Mouse (Mus musculus) hindbrain, embryonic 14.5 days (tissue): ENCODE data around the gene Plpp3. TPM values are rescaled to one million over a fixed set of nuclear protein-coding genes. Genes with fewer than 3 reads are reported as not detected.

Source experiments
- ATAC-seq: fragments of 200-750 bp; cut with Nextera tagmentation; 2 replicates; pipeline ENCODE4 v1.8.0; 2017; ENCODE audit warnings: moderate number of reproducible peaks, mild to moderate bottlenecking, moderate TSS enrichment, moderate library complexity; ENCODE audit not compliant: low FRiP score
- DNase-seq: peaks from one replicate; pipeline ENCODE4 v3.0.0-alpha.2; 2015; ENCODE audit warnings: low spot score
- H3K27ac ChIP-seq: fragments of 300-500 bp; sonication (generic); 2 replicates; pipeline ENCODE4 v1.5.1; 2014; ENCODE audit warnings: mild to moderate bottlenecking, moderate library complexity
- H3K27me3 ChIP-seq: fragments of 300-500 bp; sonication (generic); 2 replicates; pipeline ENCODE4 v1.6.1; 2014; ENCODE audit warnings: mild to moderate bottlenecking, low read length, mixed read lengths; ENCODE audit not compliant: control insufficient read depth, insufficient read depth
- H3K36me3 ChIP-seq: fragments of 300-500 bp; sonication (generic); replicated peaks from 2 replicates; pipeline ENCODE4 v1.6.1; 2014; ENCODE audit not compliant: control insufficient read depth, insufficient read depth
- H3K4me1 ChIP-seq: fragments of 300-500 bp; sonication (generic); replicated peaks from 2 replicates; pipeline ENCODE4 v1.6.1; 2014; ENCODE audit warnings: antibody characterized with exemption, low read length, mixed read lengths; ENCODE audit not compliant: control insufficient read depth, insufficient read depth
- H3K4me2 ChIP-seq: fragments of 300-500 bp; sonication (generic); replicated peaks from 2 replicates; pipeline ENCODE4 v1.6.1; 2014; ENCODE audit warnings: mild to moderate bottlenecking, moderate library complexity
- H3K4me3 ChIP-seq: fragments of 300-500 bp; sonication (generic); replicated peaks from 2 replicates; pipeline ENCODE4 v1.5.1; 2014; ENCODE audit warnings: mild to moderate bottlenecking, low read length
- H3K9ac ChIP-seq: fragments of 300-500 bp; sonication (generic); 2 replicates; pipeline ENCODE4 v1.6.1; 2014
- H3K9me3 ChIP-seq: fragments of 300-500 bp; sonication (generic); 2 replicates; pipeline ENCODE4 v1.6.1; 2016; ENCODE audit warnings: low read length; ENCODE audit not compliant: control insufficient read depth
- WGBS: fragments of 180-500 bp; shearing (Covaris S2); extraction: QIAGEN DNeasy Blood & Tissue Kit; methylation state at CpG from one replicate; pipeline ENCODE4 v1.1.7; 2014; 5-methylcytosine and 5-hydroxymethylcytosine counted together
- polyA plus RNA-seq: library from polyadenylated mRNA; unstranded; fragments of >200 nt; fragmentation: Nextera tagmentation; extraction: Ambion mirVana; gene quantifications from 2 replicates; pipeline ENCODE4 v1.2.1, GENCODE M21; 2014

The Plpp3 gene
- polyA plus RNA-seq, 1 experiment from 2014 or later: 69.9 TPM

GRCm38 (mm10) chr4:105205045-105205851, 48.1 kb downstream of the Plpp3 start:
- Histone ChIP-seq H3K9ac (no peak overlapping the region), H3K4me2 (no peak overlapping the region), H3K27me3 (no peaks in the 10 kb centered on the region), H3K36me3 (no peaks in the 10 kb centered on the region; the same call in 1 of the 2 replicates), H3K27ac (peak overlapping the region; percentile 0; the same call in 1 of the 2 replicates), H3K4me3 (no peak overlapping the region), H3K4me1 (peaks cover 22% of the 10 kb centered on the region), H3K9me3 (no peaks in the 10 kb centered on the region)
- DNase-seq (peak; percentile 34), ATAC-seq (0 out of 2 replicates have a peak, but pooled peaks have one; percentile 17)
- WGBS: 45% methylated on average over 15 of the region's 15 CpGs

GRCm38 (mm10) chr4:105206102-105206501, 49.0 kb downstream of the Plpp3 start:
- Histone ChIP-seq H3K9me3 (no peaks in the 10 kb centered on the region), H3K36me3 (no peaks in the 10 kb centered on the region; the same call in 1 of the 2 replicates), H3K9ac (no peak overlapping the region), H3K4me3 (no peak overlapping the region), H3K4me2 (no peak overlapping the region), H3K27ac (peak overlapping the region; percentile 4; the same call in 1 of the 2 replicates), H3K4me1 (peaks cover 22% of the 10 kb centered on the region), H3K27me3 (no peaks in the 10 kb centered on the region)
- DNase-seq: no peak
- 87% methylated on average over 6 of the region's 6 CpGs for WGBS
- no peak for ATAC-seq

GRCm38 (mm10) chr4:105206995-105207394, 49.8 kb downstream of the Plpp3 start:
- Histone ChIP-seq H3K4me1 (peaks cover 22% of the 10 kb centered on the region), H3K9ac (no peak overlapping the region), H3K4me3 (no peak overlapping the region), H3K36me3 (no peaks in the 10 kb centered on the region; the same call in 1 of the 2 replicates), H3K27me3 (no peaks in the 10 kb centered on the region), H3K4me2 (no peak overlapping the region), H3K9me3 (no peaks in the 10 kb centered on the region), H3K27ac (no peak overlapping the region)
- DNase-seq: no peak
- 48% methylated on average over 8 of the region's 8 CpGs for WGBS
- no peak for ATAC-seq

GRCm38 (mm10) chr4:105207641-105208040, 50.5 kb downstream of the Plpp3 start:
- H3K4me2 ChIP-seq: no peak overlapping the region
- H3K36me3 ChIP-seq: no peaks in the 10 kb centered on the region; the same call in 1 of the 2 replicates
- no peak overlapping the region for H3K9ac ChIP-seq
- WGBS: 94% methylated on average over 4 of the region's 4 CpGs
- ATAC-seq: no peak
- H3K27me3 ChIP-seq: no peaks in the 10 kb centered on the region
- DNase-seq: no peak
- no peak overlapping the region for H3K27ac ChIP-seq
- no peaks in the 10 kb centered on the region for H3K9me3 ChIP-seq
- H3K4me3 ChIP-seq: no peak overlapping the region
- H3K4me1 ChIP-seq: peaks cover 22% of the 10 kb centered on the region

GRCm38 (mm10) chr4:105208977-105209376, 51.8 kb downstream of the Plpp3 start:
- 85% methylated on average over 5 of the region's 5 CpGs for WGBS

GRCm38 (mm10) chr4:105213314-105213713, 56.2 kb downstream of the Plpp3 start:
- Histone ChIP-seq H3K9ac (no peak overlapping the region), H3K9me3 (no peaks in the 10 kb centered on the region)
- ATAC-seq: no peak

More at GRCm38 (mm10) chr4:105208977-105209376, 51.8 kb downstream of the Plpp3 start:
- DNase-seq (no peak), ATAC-seq (no peak)
- no peaks in the 10 kb centered on the region for H3K27me3 ChIP-seq
- no peaks in the 10 kb centered on the region for H3K9me3 ChIP-seq
- H3K4me3 ChIP-seq: no peak overlapping the region
- no peak overlapping the region for H3K4me2 ChIP-seq
- H3K9ac ChIP-seq: no peak overlapping the region
- peaks cover 15% of the 10 kb centered on the region for H3K4me1 ChIP-seq
- H3K27ac ChIP-seq: no peak overlapping the region
- H3K36me3 ChIP-seq: no peaks in the 10 kb centered on the region; the same call in 1 of the 2 replicates

GRCm38 (mm10) chr4:105214438-105214837, 57.3 kb downstream of the Plpp3 start:
- Histone ChIP-seq H3K36me3 (no peaks in the 10 kb centered on the region; the same call in 1 of the 2 replicates), H3K4me1 (no peaks in the 10 kb centered on the region), H3K4me2 (no peak overlapping the region), H3K9ac (no peak overlapping the region), H3K4me3 (no peak overlapping the region), H3K9me3 (no peaks in the 10 kb centered on the region), H3K27me3 (no peaks in the 10 kb centered on the region), H3K27ac (no peak overlapping the region)
- ATAC-seq: no peak
- 86% methylated on average over 1 of the region's 1 CpGs for WGBS
- DNase-seq: no peak

More at GRCm38 (mm10) chr4:105213314-105213713, 56.2 kb downstream of the Plpp3 start:
- H3K27me3 ChIP-seq: no peaks in the 10 kb centered on the region
- no peak overlapping the region for H3K4me3 ChIP-seq
- no peak overlapping the region for H3K27ac ChIP-seq
- H3K36me3 ChIP-seq: no peaks in the 10 kb centered on the region; the same call in 1 of the 2 replicates
- no peaks in the 10 kb centered on the region for H3K4me1 ChIP-seq
- DNase-seq: no peak
- no peak overlapping the region for H3K4me2 ChIP-seq

GRCm38 (mm10) chr4:105215726-105216410, 58.7 kb downstream of the Plpp3 start:
- H3K4me3 ChIP-seq: no peak overlapping the region
- DNase-seq (no peak), ATAC-seq (no peak)
- no peak overlapping the region for H3K27ac ChIP-seq
- peaks cover 4% of the 10 kb centered on the region; the same call in 1 of the 2 replicates for H3K36me3 ChIP-seq
- H3K9me3 ChIP-seq: no peaks in the 10 kb centered on the region
- WGBS: 73% methylated on average over 12 of the region's 12 CpGs
- no peak overlapping the region for H3K4me2 ChIP-seq
- no peaks in the 10 kb centered on the region for H3K4me1 ChIP-seq
- H3K9ac ChIP-seq: no peak overlapping the region
- no peaks in the 10 kb centered on the region for H3K27me3 ChIP-seq

GRCm38 (mm10) chr4:105218202-105218601, 61.1 kb downstream of the Plpp3 start:
- H3K27ac ChIP-seq: no peak overlapping the region
- no peak overlapping the region for H3K9ac ChIP-seq
- H3K4me3 ChIP-seq: no peak overlapping the region
- ATAC-seq: no peak
- no peak overlapping the region for H3K4me2 ChIP-seq
- no peaks in the 10 kb centered on the region for H3K4me1 ChIP-seq
- no peak for DNase-seq
- no peaks in the 10 kb centered on the region for H3K27me3 ChIP-seq
- peaks cover 13% of the 10 kb centered on the region; the same call in 1 of the 2 replicates for H3K36me3 ChIP-seq
- 75% methylated on average over 10 of the region's 10 CpGs for WGBS
- H3K9me3 ChIP-seq: no peaks in the 10 kb centered on the region
